Mouse (Mus musculus): ENCODE measurements around the gene Lhpp.

DNA sequence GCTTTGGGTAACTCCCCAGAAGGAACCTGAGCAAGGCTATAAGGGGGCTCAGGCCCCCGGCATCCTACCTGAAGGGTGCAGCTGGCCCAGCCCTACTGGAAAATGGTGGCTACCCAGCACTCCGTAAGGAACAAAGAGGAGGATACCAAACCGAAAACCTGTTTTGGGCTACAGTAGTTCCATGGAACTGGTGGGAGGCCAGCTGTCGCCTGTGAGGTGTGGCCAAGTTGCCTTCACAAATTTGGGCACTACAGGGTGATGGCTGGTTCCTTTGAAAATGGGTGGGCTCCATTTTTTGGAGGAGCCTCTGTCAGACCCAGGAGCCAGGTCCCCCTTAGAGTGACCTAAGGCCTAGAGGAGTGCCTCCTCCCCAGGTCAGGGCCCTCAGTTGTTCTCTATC lies 104.8 kb downstream of the Lhpp start:
- no peak for TF ChIP-seq CTCF (IDR thresholded peaks at IDR 0.05; ENCODE audit: low read depth)
- no peak for TF ChIP-seq EP300 (IDR thresholded peaks at IDR 0.05; ENCODE audit: low read depth)

Measured in liver, postnatal 0 days (tissue).